Mouse (Mus musculus) layer of hippocampus, adult 9-11 months (tissue): ENCODE measurements around the gene Scaf1.

Experiments used
- DNase-seq: peaks from one replicate; pipeline ENCODE4 v3.0.0; 2022

Scaf1 gene

DNA sequence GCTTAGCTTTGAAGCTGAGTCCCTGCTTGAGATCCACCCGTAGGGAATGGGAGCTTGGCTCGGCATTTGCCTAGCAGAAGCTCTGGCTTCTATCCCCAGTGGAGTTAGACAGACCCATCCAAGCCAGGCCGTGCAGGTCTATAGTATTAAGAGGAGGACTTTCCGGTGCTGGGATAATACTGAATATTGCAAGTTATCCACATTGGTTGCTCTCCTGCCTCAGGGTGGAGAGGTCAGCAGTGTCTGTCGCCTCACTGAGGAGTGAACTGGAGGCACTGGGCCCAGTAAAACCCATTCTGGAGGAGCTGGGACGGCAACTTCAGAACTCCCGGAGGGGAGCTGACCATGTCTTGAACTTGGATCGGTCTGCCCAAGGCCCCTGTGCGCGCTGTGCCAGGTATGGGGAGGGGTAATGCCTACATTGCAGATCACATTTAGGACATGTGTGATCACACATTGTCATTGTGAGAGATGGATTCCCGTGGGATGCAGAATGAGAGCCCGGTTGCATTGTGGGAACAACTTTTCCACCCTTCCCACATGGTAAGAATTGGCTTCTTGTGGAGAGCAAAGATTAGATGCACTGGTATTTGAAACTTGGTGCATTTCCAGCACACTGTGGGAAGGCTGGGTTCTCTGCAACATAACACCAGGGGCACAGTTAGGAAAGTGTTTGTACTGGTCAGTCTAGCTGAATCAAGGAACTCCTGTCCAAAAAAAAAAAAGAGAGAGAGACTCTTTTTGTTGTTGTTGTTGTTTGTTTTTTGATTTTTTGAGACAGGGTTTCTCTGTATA is 61.9 kb downstream of the Scaf1 start:
- DNase-seq: no peak

DNA sequence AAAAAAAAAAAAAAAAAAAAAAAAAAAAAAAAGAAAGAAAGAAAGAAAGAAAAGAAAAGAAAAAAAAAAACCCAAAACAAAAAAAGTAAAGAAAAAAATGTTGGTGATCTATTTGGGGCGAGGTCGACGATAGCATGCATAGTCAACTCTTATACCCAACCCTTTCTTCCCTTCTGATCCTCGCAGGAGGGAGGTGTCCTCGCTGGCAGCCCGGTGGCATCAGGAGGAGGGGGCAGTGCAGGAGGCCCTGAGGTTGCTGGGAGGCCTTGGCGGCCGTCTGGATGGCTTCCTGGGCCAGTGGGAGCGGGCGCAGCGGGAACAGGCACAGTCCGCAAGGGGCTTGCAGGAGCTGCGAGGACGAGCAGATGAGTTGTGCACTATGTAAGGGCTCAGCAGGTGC is 62.6 kb downstream of the Scaf1 start:
- no peak for DNase-seq
